Mouse (Mus musculus): ENCODE data around the gene Irgm2.

Irgm2 gene

DNA sequence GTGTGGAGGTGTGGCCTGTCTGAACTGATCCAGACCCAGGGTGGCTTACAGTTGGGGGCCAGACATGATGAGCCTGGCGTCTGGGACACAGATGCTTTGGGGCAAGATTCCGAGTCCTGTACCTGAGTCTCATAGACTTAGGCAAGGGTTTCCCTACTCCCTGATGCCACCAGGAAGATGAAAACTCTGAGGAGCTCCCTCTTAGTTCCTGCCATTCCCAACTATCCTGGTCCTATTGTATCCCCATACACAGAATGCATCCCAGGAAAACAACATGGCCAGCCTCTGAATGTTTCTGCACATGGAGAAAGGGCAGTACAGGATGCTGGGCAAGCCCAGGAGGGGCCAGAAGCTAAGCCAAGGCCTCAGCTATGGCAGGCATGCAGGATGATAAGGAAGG is 64.1 kb downstream of the Irgm2 start:
- no peak for DNase-seq

DNA sequence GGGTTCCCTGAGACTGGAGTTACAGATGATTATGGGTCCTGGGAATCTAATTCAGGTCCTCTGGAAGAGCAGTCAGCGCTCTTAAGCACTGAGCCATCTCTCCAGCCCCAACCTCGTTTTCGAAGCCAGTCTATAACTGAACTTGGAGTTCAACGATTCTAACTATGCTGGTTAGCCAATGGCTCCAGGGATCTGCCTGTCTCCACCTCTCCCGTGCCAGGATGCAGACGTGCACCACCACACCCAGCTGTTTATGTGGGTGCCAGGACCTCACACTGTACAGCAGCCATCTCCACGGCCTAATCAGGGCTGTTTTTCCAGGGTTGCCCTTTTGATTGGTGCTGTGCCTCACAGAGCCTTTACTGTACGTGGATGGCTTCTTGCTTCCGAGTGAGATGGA is 65.1 kb downstream of the Irgm2 start:
- DNase-seq = no peak

DNA sequence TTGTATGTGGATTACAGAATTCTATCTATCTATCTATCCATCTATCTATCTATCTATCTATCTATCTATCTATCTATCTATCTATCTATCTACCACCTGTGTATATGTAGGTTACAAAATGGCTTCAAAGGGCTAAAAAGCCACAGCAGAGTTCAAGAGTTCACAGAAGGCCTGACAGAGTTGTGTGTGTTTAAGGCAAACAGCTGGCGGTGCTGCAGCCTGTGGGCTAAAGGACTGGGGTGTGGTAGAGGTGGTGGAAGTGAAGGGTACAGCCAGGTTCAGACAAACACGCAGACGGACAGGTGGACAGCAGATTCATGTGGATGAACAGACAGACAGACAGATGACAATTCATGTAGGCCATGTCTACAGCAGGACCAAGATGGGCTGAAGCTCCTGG is 68.9 kb downstream of the Irgm2 start:
- DNase-seq = no peak
